Mouse (Mus musculus) hematopoietic stem cell, adult 5-6 weeks (primary cell): ENCODE measurements around the gene Hoxd13. TPM values are rescaled to one million over a fixed set of nuclear protein-coding genes. Genes with fewer than 3 reads are reported as not detected.
A peak's percentile ranks its signal among the peaks of the same experiment; 100 is the strongest.

ENCODE experiments used
- ATAC-seq, 2 experiments: fragments of 125-278 bp in 1 of 2; replicated peaks in 1 of 2; 2 replicates each; pipeline ENCODE4 v1.8.0; 2016 to 2017; ENCODE audit warnings: inconsistent platforms in 2 of 2, mild to moderate bottlenecking in 2 of 2, moderate number of reproducible peaks in 2 of 2, low read depth in 1 of 2, moderate TSS enrichment in 1 of 2; ENCODE audit not compliant: low FRiP score in 2 of 2, poor library complexity in 2 of 2, severe bottlenecking in 2 of 2, insufficient read depth in 1 of 2, low TSS enrichment in 1 of 2
- total RNA-seq: library from RNA; stranded (forward); fragments of 172-1452, 232-1000 nt; gene quantifications from 2 replicates; pipeline ENCODE4 v1.2.3, GENCODE M21; 2017

Hoxd13 gene
- total RNA-seq, 1 experiment from 2014 or later: not detected

- no peak for ATAC-seq
These were observed 43.9 kb downstream of the Hoxd13 start, which contains the start of the genes Hoxd3 and Hoxd4 for GRCm38 (mm10) chr2:74711721-74712621. TSS of gene Hoxd3 (plus strand) at chr2:74711927. TSS of gene Hoxd4 (plus strand) at chr2:74711929.

- no peak for ATAC-seq
These were observed 45.4 kb downstream of the Hoxd13 start for GRCm38 (mm10) chr2:74713239-74714150.

- ATAC-seq: no peak
These were observed 46.2 kb downstream of the Hoxd13 start for GRCm38 (mm10) chr2:74714156-74714789.

DNA sequence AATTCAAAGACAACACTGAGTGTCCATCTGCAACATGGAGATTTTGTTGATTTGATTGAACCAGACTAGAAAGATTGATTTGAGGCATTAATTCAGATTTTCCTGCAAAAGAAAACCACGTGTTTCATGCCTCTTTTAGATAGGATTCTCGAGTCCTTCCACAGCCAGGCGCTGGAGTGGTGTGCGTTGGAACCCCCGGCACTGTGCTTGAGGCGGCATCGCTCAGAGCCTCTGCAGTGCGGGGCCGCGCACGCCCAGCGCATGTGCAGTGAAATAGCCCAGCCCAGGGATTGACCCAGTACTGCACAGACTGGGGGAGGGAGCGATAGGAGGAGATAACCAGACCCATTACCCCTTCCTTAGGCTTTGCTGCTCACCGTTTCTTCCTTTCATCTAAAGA is 46.8 kb downstream of the Hoxd13 start:
- ATAC-seq: no peak

DNA sequence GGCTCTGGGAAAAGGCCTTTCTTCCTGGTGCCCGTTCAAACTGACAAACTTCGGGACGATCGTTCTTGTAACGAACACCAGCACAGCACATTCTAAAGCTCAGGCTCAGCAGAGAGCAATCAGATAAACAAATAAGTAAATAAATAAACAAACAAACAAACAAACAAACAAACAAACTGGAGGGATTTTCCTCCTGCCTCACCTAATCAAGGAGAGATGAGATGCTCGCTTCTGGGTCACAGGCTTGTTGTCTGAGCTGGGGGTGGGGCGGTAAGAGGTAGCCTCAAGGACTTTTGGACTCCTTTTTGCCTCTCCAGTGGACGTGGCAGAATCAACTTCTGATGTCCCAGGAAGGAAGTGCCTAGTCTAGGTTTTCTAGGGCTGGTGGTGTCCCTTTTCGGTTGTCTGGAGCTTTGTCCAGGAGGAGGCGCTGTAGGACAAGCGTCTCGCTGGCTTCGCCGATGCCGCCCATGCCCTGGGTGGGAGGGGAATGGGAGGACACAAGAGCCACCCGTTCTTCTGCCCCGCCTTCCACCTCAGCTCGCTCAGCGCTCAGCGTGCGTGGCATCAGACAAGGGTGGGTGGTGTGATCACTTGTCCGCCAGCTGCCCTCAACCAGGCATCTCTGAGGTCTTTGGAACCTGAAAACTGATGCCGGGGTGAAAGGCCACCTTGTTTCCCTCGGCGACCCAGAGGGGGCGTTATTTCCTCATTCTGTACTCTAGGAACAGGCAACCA is 47.6 kb downstream of the Hoxd13 start:
- peak; percentile 80 to 93 for ATAC-seq

- no peak for ATAC-seq
These were observed 52.3 kb downstream of the Hoxd13 start for GRCm38 (mm10) chr2:74720384-74720783.

DNA sequence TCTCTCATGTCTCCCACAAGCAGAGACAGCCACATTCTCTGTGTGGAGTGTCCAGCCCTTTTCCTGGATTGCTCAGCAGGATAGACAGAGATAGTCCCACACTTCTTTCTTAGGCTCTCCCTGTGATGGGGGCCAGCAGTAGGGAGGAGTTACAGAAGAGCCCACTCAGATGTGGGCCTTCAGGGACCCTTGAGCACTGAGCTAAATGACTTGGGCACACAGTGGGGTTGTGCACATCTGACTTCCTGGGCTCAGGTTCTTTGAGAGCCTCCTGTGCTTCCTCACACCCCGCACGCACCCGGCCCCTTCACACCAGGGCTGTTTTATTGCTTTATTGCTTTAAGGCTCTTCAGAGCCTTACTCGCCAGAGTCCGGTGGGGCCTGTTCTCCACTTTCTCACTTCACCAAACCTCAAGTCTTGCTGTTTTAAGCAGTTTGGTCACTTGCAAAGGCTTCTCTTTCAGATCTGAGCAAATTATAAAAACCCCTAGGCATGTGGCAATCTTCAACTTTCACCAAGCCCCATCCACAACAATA is 52.9 kb downstream of the Hoxd13 start:
- ATAC-seq: no peak

Other genes with a start within 250 kb of the Hoxd13 start
- gene Lnpk, start 88.9 kb upstream of the Hoxd13 start, total RNA-seq: 41.1 and 42.9 TPM in 2 replicates
- gene Evx2, start 8.8 kb upstream of the Hoxd13 start, total RNA-seq: not detected in 2 replicates
- not detected in 2 replicates for gene Hoxd12, start 6.7 kb downstream of the Hoxd13 start, total RNA-seq
- not detected in 2 replicates for gene Hoxd11, start 11.2 kb downstream of the Hoxd13 start, total RNA-seq
- not detected in 2 replicates for gene Hoxd10, start 23.6 kb downstream of the Hoxd13 start, total RNA-seq
- gene Hoxd9, start 29.4 kb downstream of the Hoxd13 start, total RNA-seq: not detected in 2 replicates
- not detected in 2 replicates for gene Hoxd8, start 36.3 kb downstream of the Hoxd13 start, total RNA-seq
- gene Hoxd3, start 43.6 kb downstream of the Hoxd13 start, total RNA-seq: not detected in 2 replicates
- not detected in 2 replicates for gene Hoxd4, start 43.6 kb downstream of the Hoxd13 start, total RNA-seq
- gene Gm28230, start 58.4 kb downstream of the Hoxd13 start, total RNA-seq: not detected in 2 replicates
- gene Hoxd1, start 94.7 kb downstream of the Hoxd13 start, total RNA-seq: not detected in 2 replicates
- gene Mtx2, start 157.5 kb downstream of the Hoxd13 start, total RNA-seq: 30.4 and 41.9 TPM in 2 replicates